Mouse (Mus musculus) urinary bladder, postnatal 14 days (tissue): ENCODE data around the gene Usp4.
A peak's percentile ranks its signal among the peaks of the same experiment; 100 is the strongest.
"Not testable (repeated sequence)": the region's sequence is repeated elsewhere in the genome, so short reads cannot be mapped to it uniquely, and the experiment has no call there.

Experiments
- DNase-seq: peaks from one replicate; pipeline ENCODE4 v3.0.0; 2021; ENCODE audit warnings: low spot score

Usp4 gene

GRCm38 (mm10) chr9:108347540-108348289 is at the start of gene Usp4:
Usp4 (plus strand) TSS chr9:108347853.
- peak; percentile 88 for DNase-seq

- DNase-seq: peak; percentile 57
Measured at GRCm38 (mm10) chr9:108301853-108302252, 45.8 kb upstream of the Usp4 start.

GRCm38 (mm10) chr9:108304716-108305115 is 42.9 kb upstream of the Usp4 start:
- DNase-seq: no peak

GRCm38 (mm10) chr9:108305170-108305569 is 42.5 kb upstream of the Usp4 start:
- DNase-seq: no peak

- DNase-seq: peak; percentile 98
Measured at GRCm38 (mm10) chr9:108305629-108306520, 41.8 kb upstream of the Usp4 start, which contains the start of the genes Rhoa and Tcta. Rhoa (plus strand) TSS chr9:108306129. Tcta (minus strand) TSS chr9:108306160.

- peak; percentile 83 for DNase-seq
Measured at GRCm38 (mm10) chr9:108306571-108306980, 41.1 kb upstream of the Usp4 start.

GRCm38 (mm10) chr9:108307021-108307807 is 40.4 kb upstream of the Usp4 start:
- no peak for DNase-seq

GRCm38 (mm10) chr9:108308141-108308540 is 39.5 kb upstream of the Usp4 start:
- no peak for DNase-seq

- no peak for DNase-seq
Measured at GRCm38 (mm10) chr9:108317572-108317971, 30.1 kb upstream of the Usp4 start.

GRCm38 (mm10) chr9:108318462-108318861 is 29.2 kb upstream of the Usp4 start:
- DNase-seq: no peak

- not testable (repeated sequence) for DNase-seq
Measured at GRCm38 (mm10) chr9:108322054-108322453, 25.6 kb upstream of the Usp4 start.

- no peak for DNase-seq
Measured at GRCm38 (mm10) chr9:108324784-108325183, 22.9 kb upstream of the Usp4 start.

- DNase-seq: no peak
Measured at GRCm38 (mm10) chr9:108325811-108326210, 21.8 kb upstream of the Usp4 start.

- DNase-seq: no peak
Measured at GRCm38 (mm10) chr9:108337848-108338550, 9.7 kb upstream of the Usp4 start.

GRCm38 (mm10) chr9:108338551-108338885 is 9.1 kb upstream of the Usp4 start:
- DNase-seq: no peak

GRCm38 (mm10) chr9:108338886-108339781 is 8.5 kb upstream of the Usp4 start, which contains the start of gene Gpx1:
Gpx1 (plus strand) TSS chr9:108338903.
- DNase-seq: peak; percentile 96

- DNase-seq: peak; percentile 20
Measured at GRCm38 (mm10) chr9:108339886-108340257, 7.8 kb upstream of the Usp4 start.

GRCm38 (mm10) chr9:108340258-108341138 is 7.2 kb upstream of the Usp4 start:
- no peak for DNase-seq

- DNase-seq: no peak
Measured at GRCm38 (mm10) chr9:108341139-108341475, 6.5 kb upstream of the Usp4 start.

- peak; percentile 31 for DNase-seq
Measured at GRCm38 (mm10) chr9:108341801-108342200, 5.9 kb upstream of the Usp4 start.
